Mouse (Mus musculus) cerebellum, adult 9-11 months (tissue): ENCODE results near the gene Scel.

Source experiments
- DNase-seq: peaks from one replicate; pipeline ENCODE4 v3.0.0; 2022

Scel gene

DNA sequence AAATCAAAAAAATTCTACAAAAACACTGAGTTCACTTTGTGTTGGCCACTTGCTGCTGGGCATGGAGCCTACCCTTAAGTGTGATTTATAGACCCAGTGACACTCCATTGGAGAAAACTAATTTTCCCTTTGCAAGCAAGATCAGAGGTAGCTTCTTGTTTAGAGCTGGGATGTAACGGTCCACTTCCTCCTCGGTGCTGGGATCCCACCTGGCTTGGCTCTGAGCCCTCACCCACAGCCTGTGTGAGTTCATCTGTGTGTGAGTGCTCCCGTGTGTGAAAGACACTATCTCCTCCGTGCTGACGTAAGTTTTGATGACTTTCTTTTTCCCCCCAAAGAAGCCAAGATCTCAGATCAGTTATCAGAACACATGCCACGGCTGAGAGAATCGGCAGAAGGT is 62.7 kb downstream of the Scel start:
- no peak for DNase-seq

DNA sequence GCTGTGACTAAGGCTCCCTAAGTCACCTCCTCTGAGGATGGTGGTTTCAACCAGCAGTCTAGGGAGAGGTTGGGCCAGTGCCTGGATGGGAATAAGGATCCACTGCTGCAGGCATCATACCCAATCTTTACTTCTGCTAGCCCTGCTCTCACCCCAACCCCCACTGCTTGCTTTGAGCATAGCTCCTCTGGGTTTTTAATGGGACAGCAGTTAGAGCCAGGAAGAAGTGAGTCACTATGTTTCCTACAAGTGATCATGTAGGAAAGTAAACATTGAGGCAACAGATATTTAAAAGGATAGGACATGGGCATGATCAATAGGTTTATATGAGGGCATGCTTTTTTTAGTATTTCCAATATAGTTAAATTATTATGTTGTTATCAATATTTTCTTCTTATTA is 63.9 kb downstream of the Scel start:
- no peak for DNase-seq

DNA sequence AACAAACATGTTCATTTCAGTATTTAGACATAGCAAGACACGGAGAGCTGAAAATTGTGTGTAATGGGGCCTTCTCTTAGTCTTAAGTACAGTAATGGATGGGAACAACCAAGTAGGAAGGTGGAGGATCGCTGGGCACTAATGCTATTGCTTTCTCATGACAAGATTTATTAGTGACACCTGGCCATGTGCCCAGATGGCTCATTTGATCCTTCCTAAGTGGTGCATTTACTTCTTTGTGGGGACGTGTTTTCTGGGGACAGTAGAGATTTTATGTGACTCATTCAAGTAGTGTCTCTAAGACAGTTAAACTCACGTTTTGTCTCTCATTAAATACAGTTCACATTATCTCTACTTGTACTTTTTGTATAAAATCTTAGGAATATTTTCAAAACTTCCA is 73.5 kb downstream of the Scel start:
- no peak for DNase-seq

DNA sequence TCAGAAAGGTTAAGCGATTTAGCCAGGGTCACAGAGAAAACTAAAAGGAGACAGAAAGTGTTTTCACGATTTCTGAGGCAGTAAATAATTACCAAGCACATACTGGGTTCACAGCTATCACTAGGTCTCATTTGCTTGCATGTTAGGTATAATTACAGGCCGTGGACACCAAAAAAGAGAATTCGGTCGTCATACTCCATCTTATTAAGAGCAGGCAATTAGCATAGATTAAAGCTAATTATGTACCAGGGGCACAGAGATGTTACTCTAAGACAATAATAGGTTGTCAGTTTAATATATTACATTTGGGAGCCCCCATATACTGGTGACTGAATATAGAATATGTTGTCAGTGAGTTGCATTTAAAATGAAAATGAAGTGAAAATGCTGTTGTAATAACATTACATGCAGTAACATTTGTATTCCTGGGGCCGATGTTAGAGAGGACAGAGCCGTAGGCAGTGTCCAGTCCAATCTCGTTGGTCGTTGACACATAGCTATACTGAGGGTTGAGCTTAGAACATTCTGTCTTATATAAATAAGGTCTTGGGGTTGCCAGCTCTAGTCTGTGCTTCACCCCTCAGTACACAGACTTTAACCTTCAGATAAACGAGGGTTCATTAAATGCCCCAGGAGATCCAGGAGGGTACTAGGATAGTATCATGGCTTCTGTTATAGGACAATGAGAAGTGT is 74.2 kb downstream of the Scel start:
- no peak for DNase-seq

DNA sequence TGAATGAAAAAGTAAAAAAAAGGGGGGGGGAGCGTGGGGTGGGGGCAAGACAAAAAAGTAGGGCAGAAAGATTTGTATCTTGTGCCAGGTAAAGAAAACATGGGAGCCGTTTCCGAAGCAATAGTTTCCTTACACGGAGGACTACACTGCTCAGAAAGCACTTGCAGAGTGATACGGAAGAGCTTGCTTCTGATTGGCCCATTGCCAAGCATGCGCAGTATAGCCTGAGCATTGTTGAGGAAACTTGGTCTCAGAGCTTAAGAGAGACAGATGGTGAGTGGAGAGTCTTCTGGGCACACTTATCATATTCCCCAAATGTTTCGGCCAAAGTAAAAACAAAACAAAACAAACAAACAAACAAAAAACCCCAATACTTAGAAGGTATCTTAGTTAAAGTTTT is 76.7 kb downstream of the Scel start:
- no peak for DNase-seq

DNA sequence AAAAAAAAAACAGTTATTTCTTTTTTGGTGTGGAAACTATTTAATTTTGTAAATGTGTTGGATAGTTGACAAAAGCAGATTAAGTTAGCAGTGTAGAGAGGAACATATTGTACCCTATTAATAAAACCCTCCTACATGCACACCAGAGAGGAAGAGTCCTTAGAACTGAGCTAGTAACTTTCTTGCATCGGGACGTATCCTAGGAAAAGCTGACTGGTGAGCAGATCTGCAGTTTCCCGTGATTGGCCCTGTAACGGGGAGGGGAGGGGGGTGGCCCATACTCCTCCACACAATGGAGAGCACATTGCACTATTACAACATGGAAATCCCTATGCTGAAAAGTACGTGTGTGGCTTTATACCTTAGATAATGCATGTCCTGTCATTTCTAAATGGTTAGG is 82.7 kb downstream of the Scel start:
- no peak for DNase-seq

DNA sequence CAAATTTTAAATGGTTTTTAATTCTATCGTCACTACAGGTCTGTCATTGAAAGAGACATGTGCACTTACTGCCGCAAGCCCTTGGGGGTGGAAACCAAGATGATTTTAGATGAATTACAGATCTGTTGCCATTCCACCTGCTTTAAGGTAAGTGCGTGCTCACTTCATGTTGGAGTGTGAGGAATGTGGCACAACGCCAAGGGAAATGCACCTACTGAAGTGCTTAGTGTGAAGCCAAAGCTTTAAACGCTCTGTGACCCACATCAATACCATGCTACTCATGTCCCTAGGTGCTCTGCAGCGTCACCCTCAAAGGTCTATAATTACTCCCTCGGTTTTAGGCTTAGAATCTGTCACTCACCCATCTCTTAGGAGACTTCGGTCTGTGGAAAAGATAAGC is 94.9 kb downstream of the Scel start:
- DNase-seq, result no peak

DNA sequence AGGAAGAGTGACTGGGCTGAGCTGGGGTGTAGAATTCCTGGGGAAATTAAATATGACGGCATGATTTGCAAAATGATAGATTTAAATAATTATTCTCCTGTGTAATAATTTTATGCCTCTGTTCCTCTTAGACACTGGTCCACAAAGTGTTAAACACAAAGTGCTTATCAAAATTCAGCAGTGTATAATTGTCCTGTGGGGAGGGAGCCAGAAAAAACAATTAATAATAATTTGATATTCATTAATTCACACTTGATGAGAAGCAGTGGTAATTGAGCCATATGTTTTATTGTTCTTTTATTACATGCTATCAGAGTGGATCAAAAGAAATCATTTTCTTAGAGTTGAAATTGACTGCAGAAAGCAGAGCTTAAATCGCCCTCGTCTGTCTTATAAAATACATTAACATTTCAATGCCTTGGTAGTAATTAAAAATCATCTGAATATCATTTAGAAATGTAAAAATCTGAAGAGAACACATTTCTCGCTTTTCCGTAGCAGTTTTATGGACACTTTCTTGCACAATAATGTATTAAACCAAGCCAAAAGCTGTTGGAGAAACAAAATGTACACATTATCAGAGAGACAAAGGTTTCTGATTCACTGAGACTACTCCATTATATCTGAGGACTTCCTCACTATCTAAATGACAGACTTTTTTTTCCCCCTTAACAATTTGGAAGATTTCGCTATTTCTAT is 100.6 kb downstream of the Scel start:
- DNase-seq, result no peak

DNA sequence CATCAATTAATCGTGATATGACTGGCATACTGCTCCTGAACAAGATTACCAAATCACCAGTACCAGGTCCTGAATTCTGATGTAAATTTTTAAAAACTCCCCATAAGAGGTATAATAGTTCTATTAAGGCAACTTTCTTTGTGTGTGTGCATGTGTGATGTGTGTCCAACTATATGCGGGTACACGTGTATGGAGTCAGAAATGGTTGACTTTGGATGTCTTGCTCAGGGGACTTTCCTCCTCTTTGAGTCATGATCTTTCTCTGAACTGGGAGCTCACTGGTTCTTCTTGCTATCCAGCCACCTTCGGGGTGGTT is 101.1 kb downstream of the Scel start:
- no peak for DNase-seq

DNA sequence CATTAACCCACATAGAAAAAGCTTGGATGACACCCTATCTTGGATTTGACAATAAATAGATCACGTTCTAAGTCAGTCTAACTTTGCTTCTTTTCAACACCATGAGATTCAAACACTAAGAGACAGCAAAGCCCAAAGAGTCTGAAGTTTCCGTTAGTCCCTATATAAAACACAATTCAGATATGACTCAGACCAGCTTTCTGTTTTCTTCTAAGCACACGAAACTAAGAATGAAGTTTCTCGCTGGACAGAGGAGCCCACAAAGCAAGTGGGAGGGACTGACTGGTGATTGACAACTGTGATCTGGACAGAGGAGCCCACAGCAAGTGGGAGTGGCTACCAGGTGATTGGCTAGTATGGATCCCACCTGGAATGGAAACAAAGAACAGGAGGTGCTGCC is 106.6 kb downstream of the Scel start:
- DNase-seq, result no peak

DNA sequence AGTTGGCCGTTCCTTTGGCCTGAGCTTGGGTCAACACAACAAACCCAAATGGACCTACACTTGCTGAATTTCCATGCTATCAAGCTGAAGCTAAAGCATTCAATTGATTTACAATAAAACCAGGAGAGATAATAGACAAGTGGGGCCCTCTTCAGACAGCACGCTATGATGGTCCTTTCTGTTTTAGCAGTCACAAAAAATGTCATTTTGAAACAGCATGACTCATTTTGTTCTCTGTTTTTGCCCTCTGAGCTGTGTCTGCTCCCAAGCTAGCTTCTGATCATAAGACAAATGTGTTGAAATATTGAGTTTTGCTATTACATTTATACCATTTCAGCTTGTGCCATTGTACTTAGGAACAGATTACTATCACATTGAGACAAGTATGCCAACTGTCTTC is 108.1 kb downstream of the Scel start:
- no peak for DNase-seq

DNA sequence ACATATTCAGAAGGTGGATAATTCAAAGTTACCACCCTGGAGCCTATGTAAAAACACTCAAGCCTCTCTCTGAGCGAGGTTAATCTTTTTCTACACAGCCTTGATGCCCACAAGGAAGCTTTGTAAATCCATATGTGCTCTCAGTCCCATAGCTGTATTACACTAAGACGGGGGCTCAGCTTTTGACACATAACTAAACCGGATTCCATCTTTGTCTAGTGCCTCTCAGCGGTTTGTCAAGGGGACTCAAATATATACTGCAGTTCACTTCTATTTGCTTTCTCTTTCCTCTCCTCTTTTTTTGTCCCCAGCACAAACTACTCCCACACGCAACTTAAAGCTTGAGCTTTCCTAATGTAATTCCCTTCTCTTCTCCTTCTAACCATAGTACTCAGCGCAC is 113.0 kb downstream of the Scel start:
- DNase-seq, result no peak

DNA sequence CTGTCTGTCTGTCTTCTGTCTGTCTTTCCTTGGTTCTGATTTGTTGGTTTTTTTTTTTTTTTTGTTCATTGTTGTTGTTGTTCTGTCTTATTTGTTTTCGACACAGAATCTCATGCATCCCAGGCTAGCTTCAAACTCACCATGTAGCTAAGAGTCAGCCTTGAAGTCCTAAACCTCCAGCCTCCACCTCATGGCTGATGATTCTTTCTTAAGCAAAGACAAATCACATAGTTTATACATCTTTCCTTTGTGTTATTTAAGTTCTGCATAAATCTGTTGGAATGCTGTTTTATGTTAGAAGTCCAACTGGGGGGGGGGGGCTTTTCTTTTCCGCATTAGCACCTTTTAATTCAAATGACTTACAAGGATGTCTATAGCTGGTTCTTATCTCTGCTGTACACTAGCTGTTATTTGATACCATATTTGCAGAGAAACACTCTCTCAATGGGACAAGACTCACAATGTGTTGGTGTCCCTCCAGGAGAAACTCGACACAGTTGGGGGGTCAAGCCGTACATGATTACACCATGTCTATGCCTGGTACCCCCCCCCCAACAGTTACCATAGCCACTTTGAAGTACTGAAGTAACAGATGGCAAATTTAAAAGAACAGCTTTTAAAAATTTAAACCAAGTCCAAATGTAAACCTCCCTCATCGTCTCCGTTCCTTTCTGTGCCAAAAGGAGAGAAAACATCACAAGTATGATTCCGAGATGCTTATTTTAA is 116.7 kb downstream of the Scel start:
- no peak for DNase-seq

DNA sequence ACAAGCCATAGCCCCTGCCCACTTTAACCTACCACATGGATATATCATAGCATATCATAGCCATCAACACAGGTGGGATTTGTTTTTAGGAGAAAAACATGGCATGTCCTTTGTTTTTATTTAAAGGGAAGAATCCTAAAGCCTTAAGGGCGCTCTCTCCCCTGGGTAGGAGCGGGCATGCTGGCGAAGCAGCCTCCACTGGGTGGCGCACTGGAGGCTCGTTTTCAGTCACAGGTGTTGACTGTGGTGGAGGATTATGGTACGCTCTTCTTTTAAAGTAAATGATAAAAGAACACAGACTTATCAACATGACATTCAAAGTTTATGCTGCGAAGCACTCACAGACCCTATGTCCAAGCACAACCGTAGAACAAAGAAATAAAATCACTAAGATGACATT is 117.4 kb downstream of the Scel start:
- DNase-seq, result no peak

DNA sequence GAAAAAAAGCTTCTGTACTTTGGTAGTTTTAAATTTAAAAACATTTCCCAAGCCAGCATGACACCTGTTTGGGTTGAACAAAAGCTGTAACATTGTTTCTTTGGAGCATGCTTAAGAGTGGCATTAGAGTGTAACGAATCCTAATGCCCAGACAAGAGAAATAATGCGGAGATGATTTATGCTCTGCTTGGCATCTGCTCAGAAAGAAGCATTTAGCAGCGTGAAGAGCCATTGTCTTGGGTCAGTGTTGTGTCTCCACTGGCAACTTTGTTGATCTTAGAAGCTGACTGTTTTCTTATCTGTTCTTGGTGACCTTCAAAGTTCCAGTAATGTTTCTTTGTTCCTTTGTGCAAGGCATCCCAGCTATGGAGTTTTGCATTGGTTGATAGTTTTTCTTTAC is 130.8 kb downstream of the Scel start:
- DNase-seq, result no peak

DNA sequence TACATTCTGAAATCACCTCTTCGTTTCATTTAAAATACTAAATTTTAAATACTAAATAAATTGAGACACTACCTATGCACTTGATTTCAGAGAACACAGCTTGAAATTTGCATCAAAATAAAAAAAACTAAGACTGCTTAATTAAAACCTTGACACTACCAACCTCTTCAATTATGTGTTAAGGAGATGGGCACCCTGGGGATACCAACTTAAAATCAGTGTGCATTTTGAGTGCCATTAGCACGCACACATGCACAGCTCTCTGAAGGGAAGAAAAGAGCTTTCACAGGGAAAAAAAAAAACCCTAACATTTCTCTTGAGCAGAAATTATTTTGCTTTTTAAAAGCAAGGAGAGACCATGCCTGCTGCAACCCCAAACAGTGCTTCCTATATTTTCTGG is 134.8 kb downstream of the Scel start:
- DNase-seq, result no peak

DNA sequence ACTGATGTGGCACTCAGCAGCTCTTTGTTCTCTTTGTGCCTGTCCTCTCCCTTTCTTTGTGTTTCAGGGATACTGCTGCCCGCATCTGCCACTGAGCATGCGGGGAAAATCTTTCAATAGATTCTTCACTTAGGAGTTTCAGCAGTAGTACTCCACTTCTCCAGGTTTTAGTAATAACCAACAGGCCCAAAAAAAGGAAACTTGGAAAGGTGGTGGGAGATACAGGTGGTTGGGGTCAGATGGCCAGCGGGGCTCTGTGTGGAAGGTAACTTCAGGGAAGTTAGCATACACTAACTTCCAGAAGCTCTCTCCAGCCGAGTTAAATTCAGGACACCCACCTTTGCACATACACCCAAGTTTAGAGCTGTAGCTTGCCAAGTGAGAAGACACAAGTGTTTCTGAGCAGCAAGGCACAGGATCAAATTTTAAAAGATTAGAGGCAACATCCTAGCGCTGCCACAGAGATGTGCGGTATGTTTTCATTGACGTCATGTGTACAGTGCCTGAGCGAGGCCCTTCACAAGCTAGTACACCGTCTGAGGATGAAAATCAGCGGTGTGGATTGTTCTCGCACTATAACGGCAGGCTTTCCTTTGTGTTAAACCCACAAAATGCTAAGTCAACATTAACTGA is 135.6 kb downstream of the Scel start:
- DNase-seq, result peak; percentile 41

DNA sequence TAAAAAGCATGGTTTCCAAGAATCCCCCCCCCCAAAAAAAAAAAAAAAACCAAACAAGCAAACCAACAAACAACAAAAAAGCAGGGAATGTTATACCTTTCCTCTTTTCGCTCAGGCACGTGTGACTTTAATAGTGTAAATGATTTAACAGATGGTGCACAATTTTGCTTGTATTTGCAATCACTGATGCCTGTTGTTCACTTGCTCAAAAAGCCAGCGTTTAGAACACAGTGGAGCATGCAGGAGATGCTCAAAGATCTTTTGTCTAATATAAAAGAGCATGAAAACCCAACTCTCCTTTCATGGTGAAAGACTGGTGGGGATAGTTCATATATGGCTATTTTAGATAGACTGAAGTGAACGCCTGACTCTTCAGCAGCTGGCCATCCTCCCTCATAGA is 136.2 kb downstream of the Scel start:
- DNase-seq, result no peak

DNA sequence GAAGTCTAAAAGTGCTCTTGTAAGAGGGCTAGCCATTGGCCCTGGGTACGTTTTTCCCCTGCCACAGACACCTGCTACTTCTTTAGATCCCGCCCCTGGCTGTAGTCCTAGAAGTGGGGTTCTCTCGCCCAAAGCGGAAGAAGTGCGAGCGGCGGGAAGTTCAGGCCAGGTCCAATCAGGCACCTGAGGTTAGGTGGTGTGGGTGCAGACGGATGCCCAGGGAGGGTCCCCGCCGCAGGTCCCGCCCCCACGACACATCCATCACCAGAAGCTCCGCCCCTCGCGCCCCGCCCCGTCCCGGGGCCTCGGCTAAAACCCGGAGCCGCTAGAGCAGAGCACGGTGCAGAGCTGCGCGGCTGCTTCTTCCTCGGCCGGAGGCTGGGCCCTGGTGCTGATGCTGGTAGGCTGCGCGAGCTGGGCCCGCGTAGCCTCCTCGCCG is 136.8 kb downstream of the Scel start, which contains the start of gene Slain1:
Gene Slain1 (plus strand): TSS at position 333 of the 439 bp plus-strand sequence.
- DNase-seq, result peak; percentile 97

DNA sequence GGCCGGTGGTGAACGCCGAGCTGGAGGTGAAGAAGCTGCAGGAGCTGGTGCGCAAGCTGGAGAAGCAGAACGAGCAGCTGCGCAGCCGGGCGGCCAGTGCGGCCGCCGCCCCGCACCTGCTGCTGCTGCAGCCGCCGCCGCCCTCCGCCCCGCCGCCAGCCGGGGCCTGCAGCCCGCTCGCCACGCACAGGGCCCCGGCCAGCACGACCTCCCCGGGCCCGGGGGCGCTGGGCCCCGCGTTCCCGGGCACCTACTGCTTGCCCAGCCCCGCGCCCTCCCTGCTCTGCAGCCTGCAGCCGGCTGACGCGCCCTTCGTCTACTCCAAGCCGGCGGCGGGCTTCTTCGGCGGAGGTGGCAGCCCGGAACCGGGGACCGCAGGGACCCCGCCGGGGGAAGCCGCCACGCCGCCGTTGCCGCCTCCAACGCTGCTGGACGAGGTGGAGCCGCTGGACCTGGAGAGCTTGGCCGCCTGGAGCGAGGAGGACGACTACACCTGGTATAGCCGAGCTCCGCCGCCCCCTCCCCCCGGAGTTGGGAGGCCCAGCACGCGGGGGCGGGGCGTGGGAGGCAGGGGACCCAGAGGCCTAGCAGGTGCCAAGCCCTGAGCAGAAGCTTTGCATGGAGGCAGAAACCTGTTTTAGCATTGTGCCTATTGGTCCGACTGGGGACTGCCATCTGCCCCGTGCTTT is 137.4 kb downstream of the Scel start:
- DNase-seq, result peak; percentile 89

DNA sequence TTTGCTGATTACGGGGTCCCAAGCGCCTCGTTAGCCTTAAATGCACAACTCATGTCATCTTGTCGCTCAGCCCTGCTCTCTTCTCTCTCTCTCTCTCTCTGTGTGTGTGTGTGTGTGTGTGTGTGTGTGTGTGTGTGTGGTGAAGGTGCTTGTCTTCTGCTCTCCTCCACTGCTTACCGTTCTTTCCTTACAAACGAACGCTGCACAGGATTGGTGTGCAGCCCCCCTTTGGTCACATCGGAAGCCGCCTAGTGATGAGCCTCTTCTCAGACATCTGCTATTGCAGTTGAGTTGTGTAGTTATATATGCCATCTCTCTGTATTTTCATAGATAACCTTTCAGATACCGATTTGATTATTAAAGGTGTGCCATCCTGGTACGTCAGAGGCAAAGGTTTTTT is 138.0 kb downstream of the Scel start:
- DNase-seq, result no peak

DNA sequence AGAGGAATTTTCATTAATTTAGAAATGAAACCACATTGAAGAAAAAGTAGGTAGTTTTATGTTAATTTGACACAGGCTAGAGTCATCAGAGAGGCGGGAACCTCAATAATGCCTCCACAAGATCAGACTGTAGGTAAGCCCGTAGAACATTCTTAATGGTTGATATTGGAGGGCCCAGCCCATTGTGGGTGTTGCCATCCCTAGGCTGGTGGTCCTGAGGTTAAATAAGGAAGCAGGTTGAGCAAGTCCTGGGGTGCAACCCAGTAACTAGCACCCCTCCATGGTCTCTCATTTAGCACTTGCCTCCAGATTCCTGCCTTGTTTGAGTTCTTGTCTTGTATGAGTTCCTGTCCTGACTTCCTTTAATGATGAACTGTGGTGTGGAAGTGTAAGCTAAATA is 138.4 kb downstream of the Scel start:
- no peak for DNase-seq

DNA sequence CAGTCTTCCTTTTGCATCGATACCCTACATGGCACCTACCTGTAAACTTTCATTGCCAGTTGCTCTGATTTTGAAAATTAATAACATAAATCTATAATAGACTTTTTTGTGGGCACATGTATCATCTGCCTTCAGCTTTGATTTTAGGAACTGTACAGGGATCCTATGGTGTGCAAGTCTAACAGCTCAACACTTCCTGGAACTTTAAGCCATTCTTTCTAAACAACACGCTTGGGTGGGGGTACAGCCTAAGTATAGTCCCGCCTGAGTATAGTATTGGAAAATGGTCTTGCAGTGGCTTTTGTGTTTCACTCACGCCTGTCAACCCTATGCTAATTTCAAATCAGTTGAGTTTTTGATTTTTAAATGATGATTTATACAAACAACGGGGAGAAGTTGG is 139.4 kb downstream of the Scel start:
- no peak for DNase-seq
